Mouse (Mus musculus) liver, adult 2 months (tissue): Measurements from ENCODE around the gene Hoxb3. TPM values are rescaled to one million over a fixed set of nuclear protein-coding genes. Genes with fewer than 3 reads are reported as not detected.

ENCODE experiments used
- DNase-seq: peaks from one replicate; pipeline ENCODE4 v3.0.0-alpha.2; 2011; ENCODE audit warnings: low read depth, low spot score; ENCODE audit errors: extremely low read depth
- H3K27ac ChIP-seq: fragments of 200-500 bp; replicated peaks from 2 replicates; pipeline ENCODE4 v1.5.1; 2012; ENCODE audit warnings: low read depth, mild to moderate bottlenecking, control low read depth, inconsistent platforms, low read length; ENCODE audit not compliant: insufficient read depth
- H3K27me3 ChIP-seq: fragments of 200-500 bp; 2 replicates; pipeline ENCODE4 v1.6.1; 2012; ENCODE audit warnings: mild to moderate bottlenecking, moderate library complexity, low read length, inconsistent platforms; ENCODE audit not compliant: control insufficient read depth, insufficient read depth
- H3K36me3 ChIP-seq: fragments of 200-500 bp; 2 replicates; pipeline ENCODE4 v1.6.1; 2012; ENCODE audit warnings: low read length, inconsistent platforms; ENCODE audit not compliant: control insufficient read depth, insufficient read depth
- H3K4me1 ChIP-seq: fragments of 200-500 bp; 2 replicates; pipeline ENCODE4 v1.6.1; 2011; ENCODE audit warnings: low read length; ENCODE audit not compliant: control insufficient read depth, insufficient read depth
- H3K4me3 ChIP-seq: fragments of 200-500 bp; 2 replicates; pipeline ENCODE4 v1.5.1; 2011; ENCODE audit warnings: low read depth, mild to moderate bottlenecking, control low read depth, low read length, moderate library complexity; ENCODE audit not compliant: insufficient read depth
- H3K79me2 ChIP-seq: fragments of 200-500 bp; 2 replicates; pipeline ENCODE4 v1.6.1; 2012; ENCODE audit warnings: inconsistent platforms, mild to moderate bottlenecking, low read length, moderate library complexity; ENCODE audit not compliant: control insufficient read depth, insufficient read depth
- H3K9ac ChIP-seq: fragments of 200-500 bp; 2 replicates; pipeline ENCODE4 v1.6.1; 2012; ENCODE audit warnings: low read depth, mild to moderate bottlenecking, control low read depth, inconsistent platforms, low read length
- CTCF ChIP-seq: fragments of 200-500 bp; IDR thresholded peaks from 2 replicates; pipeline ENCODE4 v1.5.1; 2011; ENCODE audit warnings: low read depth, low read length, control low read depth
- POLR2A ChIP-seq: fragments of 200-500 bp; IDR thresholded peaks from 2 replicates; pipeline ENCODE4 v1.6.1; 2011; ENCODE audit warnings: low read length, control low read depth; ENCODE audit not compliant: insufficient read depth; ENCODE audit errors: extremely low read depth
- WGBS: fragments of 180-500 bp; shearing (Covaris S2); methylation state at CpG from one replicate; pipeline ENCODE4 v1.1.7; 2018; 5-methylcytosine and 5-hydroxymethylcytosine counted together
- polyA plus RNA-seq: library from polyadenylated mRNA; depleted of rRNA; stranded (reverse); fragments of >200 nt; gene quantifications from 2 replicates; pipeline ENCODE4 v1.2.3, GENCODE M21; 2012
- total RNA-seq: library from RNA; depleted of rRNA; stranded (reverse); fragments of >200 nt; gene quantifications from 2 replicates; pipeline ENCODE4 v1.2.3, GENCODE M21; 2014

Hoxb3 gene
- total and polyA plus RNA-seq, 2 experiments = 0.18 to 0.48 TPM

DNA sequence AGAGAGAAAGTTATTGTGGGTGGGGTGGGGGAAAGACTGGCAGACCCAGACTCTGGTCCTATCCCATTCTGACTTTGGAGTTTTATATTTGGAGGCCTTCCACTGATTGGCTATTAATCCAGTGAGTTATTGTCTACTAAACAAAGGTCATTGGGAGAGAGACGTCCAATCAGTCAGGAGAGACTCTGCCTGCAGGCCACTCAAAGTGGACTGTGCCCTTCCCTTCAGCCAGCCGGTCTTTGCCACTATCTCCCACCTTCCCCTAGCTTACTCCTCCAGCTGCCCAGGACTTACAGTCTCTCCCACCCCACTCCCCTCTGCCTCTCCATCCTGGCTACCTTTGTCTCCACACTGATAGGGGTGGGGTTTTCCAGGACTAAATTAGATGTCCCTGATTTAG lies 13.5 kb downstream of the Hoxb3 start:
- DNase-seq = no peak

GRCm38 (mm10) chr11:96337026-96337425 lies 13.9 kb downstream of the Hoxb3 start:
- Histone ChIP-seq H3K27ac (no peak overlapping the region), H3K79me2 (no peaks in the 10 kb centered on the region), H3K9ac (no peak overlapping the region), H3K4me3 (no peak overlapping the region), H3K4me1 (0 out of 2 replicates have a peak, but pooled peaks cover 1% of the 10 kb centered on the region), H3K27me3 (peaks cover 11% of the 10 kb centered on the region), H3K36me3 (no peaks in the 10 kb centered on the region)
- no peak for DNase-seq
- 21% methylated on average over 6 of the region's 6 CpGs for WGBS
- TF ChIP-seq POLR2A (no peak), CTCF (no peak)

More for the DNA sequence above, 13.5 kb downstream of the Hoxb3 start:
- no peaks in the 10 kb centered on the region for H3K36me3 ChIP-seq
- no peak overlapping the region for H3K4me3 ChIP-seq
- H3K27me3 ChIP-seq = peaks cover 10% of the 10 kb centered on the region
- H3K9ac ChIP-seq = no peak overlapping the region
- H3K27ac ChIP-seq = no peak overlapping the region
- WGBS = 21% methylated on average over 2 of the region's 2 CpGs
- no peak for TF ChIP-seq CTCF
- no peak for TF ChIP-seq POLR2A
- no peaks in the 10 kb centered on the region for H3K79me2 ChIP-seq
- H3K4me1 ChIP-seq = 0 out of 2 replicates have a peak, but pooled peaks cover 1% of the 10 kb centered on the region

- Histone ChIP-seq H3K9ac (no peak overlapping the region), H3K27ac (peak overlapping the region; percentile 42), H3K4me1 (0 out of 2 replicates have a peak, but pooled peaks cover 1% of the 10 kb centered on the region), H3K79me2 (no peaks in the 10 kb centered on the region), H3K4me3 (no peak overlapping the region), H3K36me3 (no peaks in the 10 kb centered on the region), H3K27me3 (peaks cover 7% of the 10 kb centered on the region)
- DNase-seq = no peak
- TF ChIP-seq POLR2A = no peak
- TF ChIP-seq CTCF = no peak
- 25% methylated on average over 7 of the region's 7 CpGs for WGBS
Observed at GRCm38 (mm10) chr11:96338957-96339855, 16.1 kb downstream of the Hoxb3 start.

GRCm38 (mm10) chr11:96340698-96341365 lies 17.7 kb downstream of the Hoxb3 start:
- Histone ChIP-seq H3K27ac (peak overlapping the region; percentile 64), H3K9ac (peak overlapping the region; percentile 50), H3K36me3 (no peaks in the 10 kb centered on the region), H3K4me3 (peak overlapping the region; percentile 49), H3K27me3 (peaks cover 18% of the 10 kb centered on the region), H3K4me1 (no peaks in the 10 kb centered on the region), H3K79me2 (no peaks in the 10 kb centered on the region)
- 6% methylated on average over 36 of the region's 36 CpGs for whole genome bisulfite sequencing
- no peak for DNase-seq
- TF ChIP-seq CTCF (no peak), POLR2A (no peak)

GRCm38 (mm10) chr11:96341701-96342575 lies 18.8 kb downstream of the Hoxb3 start:
- Histone ChIP-seq H3K4me1 (no peaks in the 10 kb centered on the region), H3K79me2 (no peaks in the 10 kb centered on the region), H3K4me3 (peak overlapping the region; percentile 56), H3K27ac (peak overlapping the region; percentile 71), H3K9ac (peak overlapping the region; percentile 70), H3K27me3 (peaks cover 22% of the 10 kb centered on the region), H3K36me3 (no peaks in the 10 kb centered on the region)
- DNase-seq = no peak
- 4% methylated on average over 40 of the region's 40 CpGs for WGBS
- no peak for TF ChIP-seq CTCF
- no peak for TF ChIP-seq POLR2A
